Mouse (Mus musculus) limb, embryonic 15.5 days (tissue): ENCODE measurements around the gene Arhgef10l. TPM values are rescaled to one million over a fixed set of nuclear protein-coding genes. Genes with fewer than 3 reads are reported as not detected.

Experiments
- ATAC-seq: fragments of 200-750 bp; cut with Nextera tagmentation; 2 replicates; pipeline ENCODE4 v1.8.0; 2017; ENCODE audit warnings: low read depth, moderate TSS enrichment; ENCODE audit not compliant: insufficient number of reproducible peaks, low FRiP score, low TSS enrichment
- H3K27ac ChIP-seq: fragments of 300-500 bp; sonication (generic); 2 replicates; pipeline ENCODE4 v1.5.1; 2015; ENCODE audit warnings: moderate library complexity, mild to moderate bottlenecking, inconsistent platforms
- H3K27me3 ChIP-seq: fragments of 300-500 bp; sonication (generic); 2 replicates; pipeline ENCODE4 v1.6.1; 2015; ENCODE audit warnings: inconsistent platforms
- H3K36me3 ChIP-seq: fragments of 300-500 bp; sonication (generic); 2 replicates; pipeline ENCODE4 v1.6.1; 2015; ENCODE audit warnings: inconsistent platforms
- H3K4me1 ChIP-seq: fragments of 300-500 bp; sonication (generic); 2 replicates; pipeline ENCODE4 v1.6.1; 2015; ENCODE audit warnings: inconsistent platforms
- H3K4me2 ChIP-seq: fragments of 300-500 bp; sonication (generic); 2 replicates; pipeline ENCODE4 v1.6.1; 2015; ENCODE audit warnings: mild to moderate bottlenecking, inconsistent platforms
- H3K4me3 ChIP-seq: fragments of 300-500 bp; sonication (generic); 2 replicates; pipeline ENCODE4 v1.5.1; 2015; ENCODE audit warnings: mild to moderate bottlenecking, inconsistent platforms
- H3K9ac ChIP-seq: fragments of 300-500 bp; sonication (generic); 2 replicates; pipeline ENCODE4 v1.6.1; 2015; ENCODE audit warnings: inconsistent platforms
- H3K9me3 ChIP-seq: fragments of 300-500 bp; sonication (generic); 2 replicates; pipeline ENCODE4 v1.6.1; 2016; ENCODE audit warnings: inconsistent platforms
- WGBS: fragments of 180-500 bp; shearing (Covaris S2); methylation state at CpG from one replicate; pipeline ENCODE4 v1.1.7; 2015; 5-methylcytosine and 5-hydroxymethylcytosine counted together
- polyA plus RNA-seq: library from polyadenylated mRNA; unstranded; fragments of >200 nt; fragmentation: Nextera tagmentation; extraction: Ambion mirVana; gene quantifications from 2 replicates; pipeline ENCODE4 v1.2.1, GENCODE M21; 2015

Gene Arhgef10l
- polyA plus RNA-seq, 1 experiment from 2014 or later, result 22.4 TPM

GRCm38 (mm10) chr4:140555273-140555672 is 110.5 kb downstream of the Arhgef10l start:
- no peaks in the 10 kb centered on the region for H3K27me3 ChIP-seq
- WGBS, result 49% methylated on average over 7 of the region's 7 CpGs
- no peaks in the 10 kb centered on the region; the same call in 1 of the 2 replicates for H3K4me1 ChIP-seq
- no peak overlapping the region for H3K4me2 ChIP-seq
- no peak overlapping the region for H3K4me3 ChIP-seq
- H3K9ac ChIP-seq, result no peak overlapping the region
- no peaks in the 10 kb centered on the region for H3K9me3 ChIP-seq
- no peak overlapping the region for H3K27ac ChIP-seq
- no peak for ATAC-seq
- H3K36me3 ChIP-seq, result peaks cover 54% of the 10 kb centered on the region

- no peaks in the 10 kb centered on the region for H3K27me3 ChIP-seq
- H3K36me3 ChIP-seq, result peaks cover 57% of the 10 kb centered on the region
- no peak overlapping the region for H3K27ac ChIP-seq
- no peak for ATAC-seq
- H3K4me2 ChIP-seq, result no peak overlapping the region
- H3K9me3 ChIP-seq, result no peaks in the 10 kb centered on the region
- WGBS, result 73% methylated on average over 4 of the region's 4 CpGs
- no peak overlapping the region for H3K9ac ChIP-seq
- no peak overlapping the region for H3K4me3 ChIP-seq
- peaks cover 7% of the 10 kb centered on the region for H3K4me1 ChIP-seq
Measured at GRCm38 (mm10) chr4:140554552-140554951, 111.3 kb downstream of the Arhgef10l start.

- Histone ChIP-seq H3K36me3 (peaks cover 59% of the 10 kb centered on the region), H3K27ac (no peak overlapping the region), H3K4me1 (peaks cover 7% of the 10 kb centered on the region), H3K27me3 (no peaks in the 10 kb centered on the region), H3K9me3 (no peaks in the 10 kb centered on the region), H3K4me3 (no peak overlapping the region), H3K9ac (no peak overlapping the region), H3K4me2 (no peak overlapping the region)
- ATAC-seq, result no peak
- 95% methylated on average over 17 of the region's 17 CpGs for WGBS
Measured at GRCm38 (mm10) chr4:140551766-140552165, 114.0 kb downstream of the Arhgef10l start.

- H3K27ac ChIP-seq, result 0 out of 2 replicates have a peak overlapping the region, but pooled peaks have one; percentile 38
- no peak for ATAC-seq
- peaks cover 60% of the 10 kb centered on the region for H3K36me3 ChIP-seq
- H3K4me3 ChIP-seq, result no peak overlapping the region
- no peak overlapping the region for H3K9ac ChIP-seq
- WGBS, result 93% methylated on average over 6 of the region's 6 CpGs
- H3K4me2 ChIP-seq, result no peak overlapping the region
- peaks cover 7% of the 10 kb centered on the region for H3K4me1 ChIP-seq
- no peaks in the 10 kb centered on the region for H3K9me3 ChIP-seq
- H3K27me3 ChIP-seq, result no peaks in the 10 kb centered on the region
Measured at GRCm38 (mm10) chr4:140550670-140551069, 115.1 kb downstream of the Arhgef10l start.

- ATAC-seq, result no peak
- H3K27me3 ChIP-seq, result no peaks in the 10 kb centered on the region
- peaks cover 7% of the 10 kb centered on the region for H3K4me1 ChIP-seq
- H3K9ac ChIP-seq, result no peak overlapping the region
- H3K4me3 ChIP-seq, result no peak overlapping the region
- peaks cover 63% of the 10 kb centered on the region for H3K36me3 ChIP-seq
- H3K9me3 ChIP-seq, result no peaks in the 10 kb centered on the region
- peak overlapping the region; percentile 38; the same call in 1 of the 2 replicates for H3K27ac ChIP-seq
- H3K4me2 ChIP-seq, result no peak overlapping the region
- WGBS, result 50% methylated on average over 12 of the region's 12 CpGs
Measured at GRCm38 (mm10) chr4:140549975-140550374, 115.8 kb downstream of the Arhgef10l start.

- Histone ChIP-seq H3K36me3 (peaks cover 56% of the 10 kb centered on the region), H3K4me1 (peaks cover 7% of the 10 kb centered on the region), H3K4me3 (no peak overlapping the region), H3K9me3 (no peaks in the 10 kb centered on the region), H3K27ac (no peak overlapping the region), H3K4me2 (no peak overlapping the region), H3K27me3 (no peaks in the 10 kb centered on the region), H3K9ac (no peak overlapping the region)
- ATAC-seq, result no peak
- 30% methylated on average over 7 of the region's 7 CpGs for WGBS
Measured at GRCm38 (mm10) chr4:140547488-140547887, 118.3 kb downstream of the Arhgef10l start.

GRCm38 (mm10) chr4:140539125-140539524 is 126.7 kb downstream of the Arhgef10l start:
- 36% methylated on average over 11 of the region's 11 CpGs for WGBS
- no peak overlapping the region for H3K27ac ChIP-seq
- ATAC-seq, result no peak
- H3K27me3 ChIP-seq, result no peaks in the 10 kb centered on the region
- H3K4me3 ChIP-seq, result no peak overlapping the region
- H3K36me3 ChIP-seq, result peaks cover 43% of the 10 kb centered on the region
- no peak overlapping the region for H3K4me2 ChIP-seq
- no peaks in the 10 kb centered on the region for H3K4me1 ChIP-seq
- H3K9me3 ChIP-seq, result no peaks in the 10 kb centered on the region
- no peak overlapping the region for H3K9ac ChIP-seq

- Histone ChIP-seq H3K9ac (no peak overlapping the region), H3K4me3 (no peak overlapping the region), H3K36me3 (peaks cover 46% of the 10 kb centered on the region), H3K27me3 (no peaks in the 10 kb centered on the region), H3K4me2 (no peak overlapping the region), H3K27ac (no peak overlapping the region), H3K9me3 (no peaks in the 10 kb centered on the region), H3K4me1 (0 out of 2 replicates have a peak, but pooled peaks cover 2% of the 10 kb centered on the region)
- 59% methylated on average over 5 of the region's 5 CpGs for WGBS
- ATAC-seq, result no peak
Measured at GRCm38 (mm10) chr4:140537561-140538021, 128.2 kb downstream of the Arhgef10l start.

- H3K27me3 ChIP-seq, result no peaks in the 10 kb centered on the region
- H3K36me3 ChIP-seq, result peaks cover 41% of the 10 kb centered on the region
- ATAC-seq, result no peak
- no peaks in the 10 kb centered on the region for H3K9me3 ChIP-seq
- H3K9ac ChIP-seq, result no peak overlapping the region
- 0 out of 2 replicates have a peak, but pooled peaks cover 6% of the 10 kb centered on the region for H3K4me1 ChIP-seq
- H3K27ac ChIP-seq, result no peak overlapping the region
- WGBS, result 80% methylated on average over 8 of the region's 8 CpGs
- H3K4me2 ChIP-seq, result no peak overlapping the region
- no peak overlapping the region for H3K4me3 ChIP-seq
Measured at GRCm38 (mm10) chr4:140535323-140535722, 130.5 kb downstream of the Arhgef10l start.

GRCm38 (mm10) chr4:140532270-140532669 is 133.5 kb downstream of the Arhgef10l start:
- WGBS, result 22% methylated on average over 15 of the region's 15 CpGs
- H3K4me1 ChIP-seq, result 0 out of 2 replicates have a peak, but pooled peaks cover 6% of the 10 kb centered on the region
- peaks cover 50% of the 10 kb centered on the region for H3K36me3 ChIP-seq
- H3K9me3 ChIP-seq, result no peaks in the 10 kb centered on the region
- H3K27ac ChIP-seq, result no peak overlapping the region
- no peak overlapping the region for H3K4me3 ChIP-seq
- H3K9ac ChIP-seq, result no peak overlapping the region
- H3K4me2 ChIP-seq, result no peak overlapping the region
- no peak for ATAC-seq
- H3K27me3 ChIP-seq, result no peaks in the 10 kb centered on the region

- H3K27me3 ChIP-seq, result no peaks in the 10 kb centered on the region
- 35% methylated on average over 9 of the region's 9 CpGs for WGBS
- no peak overlapping the region for H3K27ac ChIP-seq
- ATAC-seq, result peak; percentile 52; the same call in 1 of the 2 replicates
- no peaks in the 10 kb centered on the region for H3K9me3 ChIP-seq
- no peak overlapping the region for H3K9ac ChIP-seq
- H3K4me3 ChIP-seq, result no peak overlapping the region
- no peak overlapping the region for H3K4me2 ChIP-seq
- 0 out of 2 replicates have a peak, but pooled peaks cover 6% of the 10 kb centered on the region for H3K4me1 ChIP-seq
- peaks cover 44% of the 10 kb centered on the region for H3K36me3 ChIP-seq
Measured at GRCm38 (mm10) chr4:140531024-140531423, 134.8 kb downstream of the Arhgef10l start.

- no peak overlapping the region for H3K9ac ChIP-seq
- no peaks in the 10 kb centered on the region for H3K9me3 ChIP-seq
- no peaks in the 10 kb centered on the region for H3K27me3 ChIP-seq
- H3K4me3 ChIP-seq, result no peak overlapping the region
- no peak overlapping the region for H3K27ac ChIP-seq
- 78% methylated on average over 14 of the region's 14 CpGs for WGBS
- peaks cover 38% of the 10 kb centered on the region for H3K36me3 ChIP-seq
- H3K4me2 ChIP-seq, result no peak overlapping the region
- no peak for ATAC-seq
- H3K4me1 ChIP-seq, result 0 out of 2 replicates have a peak, but pooled peaks cover 6% of the 10 kb centered on the region
Measured at GRCm38 (mm10) chr4:140529735-140530134, 136.1 kb downstream of the Arhgef10l start.

GRCm38 (mm10) chr4:140528443-140528842 is 137.4 kb downstream of the Arhgef10l start:
- Histone ChIP-seq H3K4me3 (no peak overlapping the region), H3K9ac (no peak overlapping the region), H3K4me2 (no peak overlapping the region), H3K27ac (no peak overlapping the region), H3K9me3 (no peaks in the 10 kb centered on the region), H3K27me3 (no peaks in the 10 kb centered on the region), H3K4me1 (0 out of 2 replicates have a peak, but pooled peaks cover 6% of the 10 kb centered on the region), H3K36me3 (peaks cover 27% of the 10 kb centered on the region)
- WGBS, result 64% methylated on average over 5 of the region's 5 CpGs
- ATAC-seq, result no peak
